Mouse (Mus musculus) erythroblast, embryonic 14.5 days (primary cell): ENCODE measurements around the gene Dnah9. TPM values are rescaled to one million over a fixed set of nuclear protein-coding genes. Genes with fewer than 3 reads are reported as not detected.

Source experiments
- H3K27me3 ChIP-seq: 2 replicates; pipeline ENCODE4 v1.6.1; 2012; ENCODE audit warnings: inconsistent platforms; ENCODE audit not compliant: control insufficient read depth
- H3K36me3 ChIP-seq: 2 replicates; pipeline ENCODE4 v1.6.1; 2012; ENCODE audit warnings: mild to moderate bottlenecking, inconsistent platforms; ENCODE audit not compliant: control insufficient read depth
- H3K4me1 ChIP-seq: 2 replicates; pipeline ENCODE4 v1.6.1; 2012; ENCODE audit warnings: inconsistent platforms; ENCODE audit not compliant: control insufficient read depth
- H3K4me3 ChIP-seq: replicated peaks from 2 replicates; pipeline ENCODE3; 2012; ENCODE audit warnings: moderate library complexity, mild to moderate bottlenecking, inconsistent platforms
- H3K9me3 ChIP-seq: 2 replicates; pipeline ENCODE4 v1.6.1; 2012; ENCODE audit warnings: low read length, inconsistent platforms, mixed read lengths; ENCODE audit not compliant: control insufficient read depth
- GATA1 ChIP-seq: IDR thresholded peaks from 2 replicates; pipeline ENCODE4 v1.6.1; 2012; ENCODE audit warnings: low read length, inconsistent platforms, mixed read lengths
- TAL1 ChIP-seq: IDR thresholded peaks from 3 replicates; pipeline ENCODE4 v1.6.1; 2012; ENCODE audit warnings: low read length, inconsistent platforms, mixed read lengths
- polyA plus RNA-seq: library from polyadenylated mRNA; stranded (reverse); fragments of >175 nt; gene quantifications from 2 replicates; pipeline ENCODE4 v1.2.3, GENCODE M21; 2012

Dnah9 gene
- polyA plus RNA-seq, 1 experiment, result not detected

GRCm38 (mm10) chr11:65975871-65976270 is 192.5 kb downstream of the Dnah9 start:
- TF ChIP-seq GATA1 (no peak), TAL1 (no peak)
- Histone ChIP-seq H3K4me3 (no peak overlapping the region), H3K9me3 (no peaks in the 10 kb centered on the region), H3K27me3 (no peaks in the 10 kb centered on the region), H3K36me3 (no peaks in the 10 kb centered on the region), H3K4me1 (no peaks in the 10 kb centered on the region)

- no peaks in the 10 kb centered on the region for H3K27me3 ChIP-seq
- TF ChIP-seq GATA1 (no peak), TAL1 (no peak)
- H3K4me1 ChIP-seq, result no peaks in the 10 kb centered on the region
- H3K36me3 ChIP-seq, result no peaks in the 10 kb centered on the region
- H3K4me3 ChIP-seq, result no peak overlapping the region
- no peaks in the 10 kb centered on the region for H3K9me3 ChIP-seq
These were observed 237.6 kb downstream of the Dnah9 start for GRCm38 (mm10) chr11:65930796-65931195.

GRCm38 (mm10) chr11:65930359-65930758 is 238.0 kb downstream of the Dnah9 start:
- no peaks in the 10 kb centered on the region for H3K36me3 ChIP-seq

GRCm38 (mm10) chr11:65927962-65928361 is 240.4 kb downstream of the Dnah9 start:
- no peak for TF ChIP-seq TAL1
- no peak for TF ChIP-seq GATA1
- Histone ChIP-seq H3K9me3 (no peaks in the 10 kb centered on the region), H3K4me3 (no peak overlapping the region), H3K36me3 (no peaks in the 10 kb centered on the region), H3K27me3 (no peaks in the 10 kb centered on the region), H3K4me1 (no peaks in the 10 kb centered on the region)

More at GRCm38 (mm10) chr11:65930359-65930758, 238.0 kb downstream of the Dnah9 start:
- H3K4me1 ChIP-seq, result no peaks in the 10 kb centered on the region
- H3K4me3 ChIP-seq, result no peak overlapping the region
- no peaks in the 10 kb centered on the region for H3K9me3 ChIP-seq
- TF ChIP-seq GATA1 (no peak), TAL1 (no peak)
- no peaks in the 10 kb centered on the region for H3K27me3 ChIP-seq

GRCm38 (mm10) chr11:65918480-65919236 is 249.7 kb downstream of the Dnah9 start:
- Histone ChIP-seq H3K36me3 (no peaks in the 10 kb centered on the region), H3K27me3 (no peaks in the 10 kb centered on the region), H3K4me3 (no peak overlapping the region), H3K4me1 (no peaks in the 10 kb centered on the region), H3K9me3 (peaks cover 3% of the 10 kb centered on the region; the same call in 1 of the 2 replicates)
- TF ChIP-seq GATA1 (no peak), TAL1 (no peak)

GRCm38 (mm10) chr11:65909195-65909594 is 259.2 kb downstream of the Dnah9 start:
- TF ChIP-seq TAL1 (no peak), GATA1 (no peak)
- no peaks in the 10 kb centered on the region for H3K9me3 ChIP-seq
- H3K27me3 ChIP-seq, result no peaks in the 10 kb centered on the region
- H3K4me1 ChIP-seq, result no peaks in the 10 kb centered on the region
- H3K4me3 ChIP-seq, result no peak overlapping the region
- H3K36me3 ChIP-seq, result no peaks in the 10 kb centered on the region

- Histone ChIP-seq H3K4me1 (no peaks in the 10 kb centered on the region), H3K36me3 (no peaks in the 10 kb centered on the region), H3K27me3 (no peaks in the 10 kb centered on the region), H3K4me3 (no peak overlapping the region), H3K9me3 (no peaks in the 10 kb centered on the region)
- TF ChIP-seq GATA1, result no peak
- TF ChIP-seq TAL1, result no peak
These were observed 262.9 kb downstream of the Dnah9 start for GRCm38 (mm10) chr11:65905487-65905886.

GRCm38 (mm10) chr11:65903944-65904343 is 264.4 kb downstream of the Dnah9 start:
- Histone ChIP-seq H3K4me3 (no peak overlapping the region), H3K36me3 (no peaks in the 10 kb centered on the region), H3K9me3 (no peaks in the 10 kb centered on the region), H3K27me3 (no peaks in the 10 kb centered on the region), H3K4me1 (no peaks in the 10 kb centered on the region)
- TF ChIP-seq TAL1 (no peak), GATA1 (no peak)

GRCm38 (mm10) chr11:65881465-65881864 is 286.9 kb downstream of the Dnah9 start:
- Histone ChIP-seq H3K27me3 (no peaks in the 10 kb centered on the region), H3K9me3 (no peaks in the 10 kb centered on the region), H3K4me3 (no peak overlapping the region), H3K36me3 (no peaks in the 10 kb centered on the region), H3K4me1 (no peaks in the 10 kb centered on the region)
- TF ChIP-seq GATA1 (no peak), TAL1 (no peak)
